Mouse (Mus musculus): Measurements from ENCODE around the gene Cracr2b. TPM values are rescaled to one million over a fixed set of nuclear protein-coding genes. Genes with fewer than 3 reads are reported as not detected.
A peak's percentile ranks its signal among the peaks of the same experiment; 100 is the strongest.

The Cracr2b gene
- polyA plus RNA-seq, 1 experiment, result 0.06 TPM

DNA sequence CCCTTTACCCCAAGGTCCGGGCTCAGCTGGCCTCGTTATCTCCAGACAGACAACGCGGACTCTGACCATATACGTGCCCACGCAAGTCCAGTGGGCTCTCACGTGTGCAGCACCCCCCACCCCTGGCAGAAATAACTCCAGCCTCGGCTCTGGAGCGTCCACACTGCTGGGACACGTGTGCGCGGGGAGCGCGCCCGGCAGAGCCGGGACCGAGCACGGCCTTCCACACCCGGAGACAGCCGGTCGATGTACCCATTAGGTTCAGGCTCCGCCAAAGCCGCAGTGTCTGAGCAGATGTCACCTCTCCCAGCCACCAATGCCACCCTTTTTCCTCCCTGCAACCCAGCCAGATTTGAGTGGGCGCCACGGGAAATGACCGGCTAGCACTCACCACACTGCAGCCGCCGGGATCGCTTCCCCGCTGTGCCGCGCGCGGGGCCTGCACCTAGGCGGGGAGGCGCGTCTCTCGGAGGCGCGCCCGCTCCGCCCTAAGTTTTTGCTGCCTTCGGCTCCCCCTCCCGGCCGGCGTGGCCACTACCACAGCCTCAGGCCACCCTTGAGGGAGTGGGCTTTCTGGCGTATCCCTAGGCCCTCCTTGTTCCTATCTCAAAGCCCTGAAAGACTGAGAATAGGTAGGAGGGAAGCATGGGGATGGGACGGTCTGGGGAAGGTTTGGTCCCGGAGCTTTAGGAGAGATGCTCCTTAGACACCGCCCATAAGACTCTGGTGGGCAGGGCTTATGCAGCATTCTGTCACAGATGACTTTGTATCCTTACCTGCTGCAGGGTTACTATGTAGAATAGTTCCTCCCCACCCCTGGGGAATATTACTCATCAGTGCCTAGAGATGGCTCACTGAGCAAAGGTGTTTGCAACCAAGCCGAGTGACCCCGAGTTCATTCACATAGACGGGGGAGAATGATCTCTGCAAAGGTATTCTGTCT, 23.4 kb upstream of the Cracr2b start, which contains the start of gene Slc25a22:
Gene Slc25a22, minus strand, starts transcription at position 715 of the 943 bp plus-strand sequence.
- Histone ChIP-seq H3K36me3 (ENCODE audit: control insufficient read depth) (peaks cover 78% of the 10 kb centered on the region), H3K4me1 (ENCODE audit: control insufficient read depth) (peaks cover 92% of the 10 kb centered on the region)

DNA sequence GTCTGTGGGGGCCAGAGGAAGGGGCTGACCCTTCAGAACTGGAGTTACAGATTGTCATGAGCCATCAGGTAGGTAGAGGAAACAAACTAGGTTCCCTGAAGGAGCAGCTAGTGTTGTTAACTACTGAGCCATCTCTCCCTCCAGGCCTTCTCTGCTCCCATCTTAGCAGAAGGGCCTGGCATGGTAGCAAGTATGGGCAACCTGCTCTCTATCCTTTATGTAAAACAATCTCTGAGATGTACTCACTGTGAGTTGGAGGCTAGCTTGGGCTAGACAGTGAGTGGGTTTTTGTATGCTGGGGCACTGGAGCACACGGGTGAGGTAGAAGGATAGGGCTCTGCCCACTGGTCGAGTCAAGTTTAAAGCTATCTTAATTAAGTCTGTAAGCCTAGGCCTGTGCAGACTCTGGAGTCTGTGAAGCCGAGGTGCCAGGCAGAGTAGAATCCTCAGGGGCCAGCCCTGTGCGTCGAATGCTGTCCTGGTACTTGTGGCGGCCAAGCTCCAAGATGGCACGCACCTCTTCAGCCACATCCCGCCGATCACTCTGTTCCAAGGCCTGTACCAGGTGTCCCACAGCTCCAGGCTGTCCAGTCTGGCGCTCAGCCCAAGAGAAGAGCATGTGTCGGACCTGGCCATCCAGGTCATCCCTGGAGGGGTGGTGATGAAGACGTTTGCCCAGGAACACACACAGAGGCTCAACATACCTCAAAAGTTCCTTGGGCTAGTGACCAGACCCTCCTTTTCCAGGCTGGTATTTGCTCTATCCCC, 22.5 kb upstream of the Cracr2b start:
- peaks cover 76% of the 10 kb centered on the region for H3K36me3 ChIP-seq (ENCODE audit: control insufficient read depth)
- no peaks in the 10 kb centered on the region for H3K27me3 ChIP-seq (ENCODE audit: control insufficient read depth)
- H3K9me3 ChIP-seq (ENCODE audit: control insufficient read depth, low read length), result no peaks in the 10 kb centered on the region
- TF ChIP-seq TAL1 (IDR thresholded peaks at IDR 0.05; ENCODE audit: low read length) (no peak), GATA1 (IDR thresholded peaks at IDR 0.05; ENCODE audit: low read length) (no peak)
- no peak overlapping the region for H3K4me3 ChIP-seq (replicated peaks)
- H3K4me1 ChIP-seq (ENCODE audit: control insufficient read depth), result peaks cover 93% of the 10 kb centered on the region

More for the DNA sequence above, 23.4 kb upstream of the Cracr2b start, which contains the start of gene Slc25a22:
- Histone ChIP-seq H3K9me3 (ENCODE audit: control insufficient read depth, low read length) (no peaks in the 10 kb centered on the region), H3K4me3 (replicated peaks) (peak within 1 kb of the TSS; percentile 76), H3K27me3 (ENCODE audit: control insufficient read depth) (no peaks in the 10 kb centered on the region)
- TF ChIP-seq GATA1 (IDR thresholded peaks at IDR 0.05; ENCODE audit: low read length) (no peak), TAL1 (IDR thresholded peaks at IDR 0.05; ENCODE audit: low read length) (no peak)

DNA sequence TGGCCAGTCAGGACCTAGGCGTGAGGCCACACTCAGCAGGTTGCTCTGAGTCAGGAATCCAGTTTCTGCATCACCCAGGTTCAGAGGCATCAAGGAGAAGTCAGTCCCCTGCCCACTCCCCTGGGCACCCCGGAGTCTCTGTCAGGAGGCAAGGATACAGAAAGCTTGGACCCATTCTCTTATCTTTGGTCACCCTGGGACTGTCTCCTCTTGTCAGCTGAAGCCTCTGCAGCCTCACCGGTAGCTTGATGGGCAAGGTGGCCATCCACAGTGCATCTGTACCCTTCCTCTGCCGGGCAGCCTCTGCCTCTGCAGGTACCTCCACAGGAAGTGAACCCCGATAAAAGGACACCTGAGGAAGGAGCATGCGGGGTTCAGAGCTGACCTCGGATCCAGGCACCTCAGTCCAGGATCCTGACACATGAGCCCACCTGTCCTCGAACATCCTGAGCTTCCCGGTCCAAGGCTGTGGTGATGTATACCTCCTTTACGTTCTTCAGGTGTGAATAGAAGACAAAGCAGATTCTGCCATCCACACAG, 21.7 kb upstream of the Cracr2b start:
- Histone ChIP-seq H3K27me3 (ENCODE audit: control insufficient read depth) (no peaks in the 10 kb centered on the region), H3K4me3 (replicated peaks) (no peak overlapping the region), H3K4me1 (ENCODE audit: control insufficient read depth) (peaks cover 93% of the 10 kb centered on the region), H3K9me3 (ENCODE audit: control insufficient read depth, low read length) (no peaks in the 10 kb centered on the region), H3K36me3 (ENCODE audit: control insufficient read depth) (peaks cover 69% of the 10 kb centered on the region)
- TF ChIP-seq TAL1 (IDR thresholded peaks at IDR 0.05; ENCODE audit: low read length) (no peak), GATA1 (IDR thresholded peaks at IDR 0.05; ENCODE audit: low read length) (no peak)

DNA sequence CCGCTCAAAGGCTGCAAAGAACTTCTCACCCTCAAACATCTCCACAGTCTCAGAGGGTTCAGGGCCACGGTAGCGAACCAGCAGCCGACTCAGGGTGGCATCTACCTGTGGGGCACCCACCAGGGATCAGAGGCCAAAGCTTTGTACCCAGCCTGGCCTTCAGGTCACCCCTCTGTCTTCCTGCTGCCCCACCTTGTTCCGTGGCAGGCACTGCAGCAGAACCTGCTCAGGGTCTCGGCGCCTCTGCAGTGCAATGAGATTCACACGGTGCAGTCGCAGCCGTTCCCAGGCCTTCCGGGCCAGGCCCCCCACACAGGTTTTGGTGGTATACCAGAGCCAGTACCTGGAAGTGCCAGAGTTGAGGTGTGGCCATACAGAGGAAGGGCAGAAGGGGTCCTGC, 21.1 kb upstream of the Cracr2b start:
- peaks cover 93% of the 10 kb centered on the region for H3K4me1 ChIP-seq (ENCODE audit: control insufficient read depth)
- TF ChIP-seq TAL1 (IDR thresholded peaks at IDR 0.05; ENCODE audit: low read length) (no peak), GATA1 (IDR thresholded peaks at IDR 0.05; ENCODE audit: low read length) (no peak)
- no peaks in the 10 kb centered on the region for H3K27me3 ChIP-seq (ENCODE audit: control insufficient read depth)
- peaks cover 69% of the 10 kb centered on the region for H3K36me3 ChIP-seq (ENCODE audit: control insufficient read depth)
- H3K9me3 ChIP-seq (ENCODE audit: control insufficient read depth, low read length), result no peaks in the 10 kb centered on the region
- H3K4me3 ChIP-seq (replicated peaks), result no peak overlapping the region

DNA sequence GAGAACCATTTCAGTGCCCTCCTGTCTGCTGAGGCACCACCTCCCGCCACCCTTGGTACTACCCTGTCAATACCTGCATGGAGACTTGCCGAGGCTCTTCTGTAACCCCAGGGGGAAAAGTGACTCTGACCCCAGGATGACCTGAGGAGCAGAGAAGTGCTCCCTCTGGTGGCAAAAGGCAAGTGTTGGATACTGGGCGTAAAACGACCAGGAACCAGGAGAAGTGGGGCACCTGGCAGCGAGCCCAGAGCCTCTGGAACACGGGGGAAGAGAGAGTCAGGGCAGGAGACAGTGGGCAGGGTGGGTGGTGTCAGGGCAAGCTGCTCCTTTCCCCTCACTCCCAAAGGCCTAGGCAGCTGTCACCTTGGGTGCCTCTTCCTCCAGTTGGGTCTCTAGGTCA, 20.3 kb upstream of the Cracr2b start:
- Histone ChIP-seq H3K36me3 (ENCODE audit: control insufficient read depth) (peaks cover 68% of the 10 kb centered on the region), H3K27me3 (ENCODE audit: control insufficient read depth) (no peaks in the 10 kb centered on the region), H3K4me3 (replicated peaks) (peak overlapping the region; percentile 23), H3K4me1 (ENCODE audit: control insufficient read depth) (peaks cover 87% of the 10 kb centered on the region), H3K9me3 (ENCODE audit: control insufficient read depth, low read length) (no peaks in the 10 kb centered on the region)
- TF ChIP-seq GATA1 (IDR thresholded peaks at IDR 0.05; ENCODE audit: low read length) (no peak), TAL1 (IDR thresholded peaks at IDR 0.05; ENCODE audit: low read length) (no peak)

DNA sequence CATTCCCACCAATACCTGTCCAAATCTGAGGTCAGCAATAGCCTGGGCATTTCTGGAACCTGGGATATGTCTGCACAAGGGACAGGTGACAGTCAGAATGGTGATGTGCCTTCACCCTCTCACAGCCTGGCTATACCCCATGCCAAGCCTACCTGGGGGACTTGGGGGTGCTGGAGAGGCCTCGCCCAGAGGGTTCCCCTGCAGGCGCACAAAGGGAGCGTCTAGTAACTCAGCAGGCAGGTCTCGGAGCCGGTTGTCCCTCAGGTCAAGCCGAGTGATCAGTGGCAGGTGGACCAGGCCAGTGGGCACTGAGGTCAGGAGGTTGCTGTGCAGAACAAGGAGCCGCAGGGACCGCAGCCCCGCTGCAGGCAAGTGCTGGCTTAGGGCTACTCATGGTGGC, 19.4 kb upstream of the Cracr2b start:
- H3K36me3 ChIP-seq (ENCODE audit: control insufficient read depth), result peaks cover 59% of the 10 kb centered on the region
- peak overlapping the region; percentile 71 for H3K4me3 ChIP-seq (replicated peaks)
- TF ChIP-seq TAL1 (IDR thresholded peaks at IDR 0.05; ENCODE audit: low read length) (no peak), GATA1 (IDR thresholded peaks at IDR 0.05; ENCODE audit: low read length) (no peak)
- H3K27me3 ChIP-seq (ENCODE audit: control insufficient read depth), result no peaks in the 10 kb centered on the region
- peaks cover 83% of the 10 kb centered on the region for H3K4me1 ChIP-seq (ENCODE audit: control insufficient read depth)
- no peaks in the 10 kb centered on the region for H3K9me3 ChIP-seq (ENCODE audit: control insufficient read depth, low read length)

DNA sequence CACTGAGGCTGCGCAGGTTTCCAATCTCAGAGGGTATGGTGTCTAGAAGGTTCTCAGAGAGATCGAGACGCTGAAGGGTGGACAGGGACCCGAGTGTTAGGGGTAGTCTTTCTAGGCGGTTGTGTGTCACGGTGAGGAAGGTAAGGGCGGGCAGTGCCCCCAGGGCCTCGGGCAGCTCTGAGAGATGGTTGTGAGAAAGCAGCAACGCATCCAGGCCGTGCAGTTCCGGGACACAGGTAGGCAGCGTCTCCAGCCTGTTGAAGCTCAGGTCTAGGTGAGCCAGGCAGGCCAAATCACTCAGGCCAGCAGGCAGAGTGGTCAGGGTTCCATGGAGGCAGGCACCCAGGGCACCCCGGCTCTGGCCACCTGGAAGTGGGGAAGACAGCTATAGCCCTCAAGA, 18.7 kb upstream of the Cracr2b start:
- peaks cover 82% of the 10 kb centered on the region for H3K4me1 ChIP-seq (ENCODE audit: control insufficient read depth)
- H3K4me3 ChIP-seq (replicated peaks), result peak overlapping the region; percentile 71
- H3K36me3 ChIP-seq (ENCODE audit: control insufficient read depth), result peaks cover 57% of the 10 kb centered on the region
- H3K9me3 ChIP-seq (ENCODE audit: control insufficient read depth, low read length), result no peaks in the 10 kb centered on the region
- H3K27me3 ChIP-seq (ENCODE audit: control insufficient read depth), result no peaks in the 10 kb centered on the region
- TF ChIP-seq TAL1 (IDR thresholded peaks at IDR 0.05; ENCODE audit: low read length), result no peak
- TF ChIP-seq GATA1 (IDR thresholded peaks at IDR 0.05; ENCODE audit: low read length), result no peak

DNA sequence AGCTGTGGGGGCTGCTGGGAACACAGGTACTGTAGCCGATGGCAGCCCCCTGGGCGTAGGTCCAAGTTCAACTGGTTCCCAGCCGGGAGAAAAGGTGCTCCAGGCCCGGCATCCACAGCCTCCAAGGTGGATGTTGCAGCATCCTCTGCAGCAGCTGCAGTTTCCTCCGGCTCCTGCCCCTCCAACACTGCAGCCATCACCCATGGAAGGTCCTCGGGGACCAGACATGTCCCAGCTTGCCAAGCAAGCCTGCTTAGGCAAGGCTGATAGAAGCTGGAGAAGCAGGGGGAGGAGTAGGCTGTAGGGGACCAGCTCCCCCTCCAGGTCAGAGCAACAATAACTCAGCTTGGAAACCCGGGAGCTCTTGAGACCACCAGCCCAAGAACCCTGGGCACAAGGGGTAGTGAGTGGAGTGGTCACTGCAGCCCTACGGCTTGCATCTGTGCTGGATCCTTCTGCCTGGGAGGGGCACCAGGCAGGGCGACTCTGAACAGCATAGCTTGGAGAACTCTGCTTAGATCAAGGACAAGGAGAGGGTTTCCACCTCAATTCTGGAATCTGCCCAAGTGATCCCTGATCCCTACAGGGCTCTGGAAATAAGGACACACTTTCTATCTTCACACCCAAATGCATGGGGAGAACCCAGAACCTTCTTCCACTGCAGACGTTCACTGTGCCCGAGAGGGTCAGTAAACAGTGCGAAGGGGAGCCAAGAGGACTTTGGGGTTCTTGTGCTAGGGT, 17.6 kb upstream of the Cracr2b start:
- Histone ChIP-seq H3K4me1 (ENCODE audit: control insufficient read depth) (peaks cover 77% of the 10 kb centered on the region), H3K9me3 (ENCODE audit: control insufficient read depth, low read length) (no peaks in the 10 kb centered on the region), H3K27me3 (ENCODE audit: control insufficient read depth) (no peaks in the 10 kb centered on the region), H3K4me3 (replicated peaks) (peak overlapping the region; percentile 71), H3K36me3 (ENCODE audit: control insufficient read depth) (peaks cover 50% of the 10 kb centered on the region)
- TF ChIP-seq TAL1 (IDR thresholded peaks at IDR 0.05; ENCODE audit: low read length), result no peak
- TF ChIP-seq GATA1 (IDR thresholded peaks at IDR 0.05; ENCODE audit: low read length), result no peak

Measured in erythroblast, embryonic 14.5 days (primary cell).